Comparison of ENCODE assay signal across 24 mouse cellular contexts in the genomic region with DNA sequence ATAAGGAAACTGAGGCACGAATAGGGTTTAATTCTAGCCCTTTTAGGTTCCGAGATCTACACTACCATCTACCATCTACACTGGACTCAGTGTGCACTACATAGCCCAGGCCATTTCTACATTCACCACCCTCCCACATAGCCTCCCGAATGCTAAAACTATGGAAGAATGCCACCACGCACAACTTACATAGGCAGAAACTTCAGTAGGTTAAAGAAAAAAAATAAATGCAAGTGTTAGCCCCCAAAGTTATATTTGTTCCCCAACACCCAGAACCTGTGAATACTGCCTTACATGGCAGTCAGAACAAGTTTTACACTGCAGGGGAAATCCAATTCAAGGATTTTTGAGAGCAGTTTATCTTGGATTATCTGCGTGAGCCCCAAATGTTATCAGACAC.
"Had no signal": no experiment of that assay in that cellular context is flagged by ENCODE, and none has a peak within 500 bp of the region (broad histone marks: within the 10 kb centered on the region; RNA-seq: fewer than 3 reads in every experiment).

No protein-coding gene starts in this region.

- H3K4me3 ChIP-seq: limb, embryonic 10.5 days; limb, embryonic 13.5 days; liver, embryonic 13.5 days; megakaryocyte, embryonic 14.5 days; midbrain, embryonic 10.5 days; midbrain, embryonic 13.5 days; myocyte; neural tube, embryonic 13.5 days had no signal

- H3K9ac ChIP-seq: limb, embryonic 13.5 days; liver, embryonic 13.5 days; lung, embryonic 14.5 days; midbrain, embryonic 13.5 days; neural tube, embryonic 13.5 days had no signal

- H3K27me3 ChIP-seq: limb, embryonic 13.5 days; liver, embryonic 13.5 days; megakaryocyte, embryonic 14.5 days; midbrain, embryonic 13.5 days; neural tube, embryonic 13.5 days had no signal

- H3K9me3 ChIP-seq: limb, embryonic 10.5 days; limb, embryonic 13.5 days; liver, embryonic 13.5 days; midbrain, embryonic 10.5 days; midbrain, embryonic 13.5 days; neural tube, embryonic 13.5 days had no signal

- H3K4me2 ChIP-seq: limb, embryonic 13.5 days; liver, embryonic 13.5 days; lung, embryonic 14.5 days; midbrain, embryonic 13.5 days; neural tube, embryonic 13.5 days had no signal

- DNase-seq: kidney, adult 18-20 months; kidney, adult 9 months; kidney, postnatal 14 days; kidney, postnatal 4 days; liver; liver, embryonic 13.5 days; lung, embryonic 14.5 days; retina, postnatal 1 day; right cerebral cortex, postnatal 25 days; thymus, adult 2 months; thymus, postnatal 14 days; thymus, postnatal 4 days had no signal

- ATAC-seq: inflammation-experienced regulatory T-cells, adult 6 months; intestine, embryonic 16.5 days; lung, postnatal 0 days; midbrain, embryonic 13.5 days; midbrain, embryonic 16.5 days had no signal

- H3K27ac ChIP-seq: limb, embryonic 10.5 days; limb, embryonic 13.5 days; liver, embryonic 13.5 days; macrophage; midbrain, embryonic 10.5 days; midbrain, embryonic 13.5 days; neural tube, embryonic 13.5 days had no signal

- H3K4me1 ChIP-seq: limb, embryonic 13.5 days; liver, embryonic 13.5 days; megakaryocyte, embryonic 14.5 days; midbrain, embryonic 10.5 days; midbrain, embryonic 13.5 days had no signal

- H3K36me3 ChIP-seq: limb, embryonic 10.5 days; limb, embryonic 13.5 days; liver, embryonic 13.5 days; midbrain, embryonic 10.5 days; midbrain, embryonic 13.5 days; neural tube, embryonic 13.5 days had no signal
